Mouse (Mus musculus) MN1 (cell line): ENCODE results near the gene Fam189b.
"Not testable (repeated sequence)": the region's sequence is repeated elsewhere in the genome, so short reads cannot be mapped to it uniquely, and the experiment has no call there.

ENCODE experiments used
- DNase-seq: peaks from one replicate; pipeline ENCODE4 v3.0.0-alpha.2; 2016; ENCODE audit warnings: low spot score

The Fam189b gene

GRCm38 (mm10) chr3:89183058-89183958 is at the start of gene Fam189b:
Gene Fam189b (plus strand): TSS chr3:89183143.
- DNase-seq = peak; percentile 89

GRCm38 (mm10) chr3:89133752-89134151 is 49.2 kb upstream of the Fam189b start:
- DNase-seq = no peak

GRCm38 (mm10) chr3:89135958-89136357 is 47.0 kb upstream of the Fam189b start, which contains the start of gene Pklr:
Gene Pklr (plus strand): TSS chr3:89136142.
- DNase-seq = no peak

GRCm38 (mm10) chr3:89136365-89136764 is 46.6 kb upstream of the Fam189b start:
- DNase-seq = no peak

GRCm38 (mm10) chr3:89144821-89145220 is 38.1 kb upstream of the Fam189b start:
- DNase-seq = no peak

- DNase-seq = no peak
Measured at GRCm38 (mm10) chr3:89145566-89145965, 37.4 kb upstream of the Fam189b start.

- DNase-seq = no peak
Measured at GRCm38 (mm10) chr3:89147101-89147978, 35.6 kb upstream of the Fam189b start.

- DNase-seq = no peak
Measured at GRCm38 (mm10) chr3:89147979-89148311, 35.0 kb upstream of the Fam189b start.

GRCm38 (mm10) chr3:89148567-89148966 is 34.4 kb upstream of the Fam189b start:
- DNase-seq = no peak

GRCm38 (mm10) chr3:89152084-89152835 is 30.7 kb upstream of the Fam189b start:
- DNase-seq = no peak

- DNase-seq = no peak
Measured at GRCm38 (mm10) chr3:89156951-89157350, 26.0 kb upstream of the Fam189b start.

GRCm38 (mm10) chr3:89158651-89159050 is 24.3 kb upstream of the Fam189b start:
- peak; percentile 34 for DNase-seq

- no peak for DNase-seq
Measured at GRCm38 (mm10) chr3:89159211-89159610, 23.7 kb upstream of the Fam189b start.

GRCm38 (mm10) chr3:89159616-89160344 is 23.2 kb upstream of the Fam189b start, which contains the start of gene Hcn3:
Gene Hcn3 (minus strand): TSS chr3:89160196.
- peak; percentile 91 for DNase-seq

GRCm38 (mm10) chr3:89161207-89161606 is 21.7 kb upstream of the Fam189b start:
- DNase-seq = not testable (repeated sequence)

GRCm38 (mm10) chr3:89161786-89162185 is 21.2 kb upstream of the Fam189b start:
- no peak for DNase-seq

GRCm38 (mm10) chr3:89163123-89163522 is 19.8 kb upstream of the Fam189b start:
- DNase-seq = peak; percentile 48

GRCm38 (mm10) chr3:89163643-89164245 is 19.2 kb upstream of the Fam189b start:
- peak; percentile 39 for DNase-seq

GRCm38 (mm10) chr3:89164506-89165267 is 18.3 kb upstream of the Fam189b start, which contains the start of gene Clk2:
Gene Clk2 (plus strand): TSS chr3:89164795.
- peak; percentile 96 for DNase-seq
